Mouse (Mus musculus): ENCODE results near the gene Gm27179. TPM values are rescaled to one million over a fixed set of nuclear protein-coding genes. Genes with fewer than 3 reads are reported as not detected.
"Not testable (repeated sequence)": the region's sequence is repeated elsewhere in the genome, so short reads cannot be mapped to it uniquely, and the experiment has no call there.

Gm27179 gene
- 0.04 and 0.05 TPM in 2 replicates for polyA plus RNA-seq (2012; rRNA removed)

- not testable (repeated sequence) for H3K27me3 ChIP-seq (ENCODE audit: control insufficient read depth, insufficient read depth, low read length); DNase-seq (ENCODE audit: low read depth in 1 of 2, low spot score in 2 of 2); H3K4me1 ChIP-seq (ENCODE audit: control insufficient read depth, insufficient read depth, insufficient read length); H3K4me3 ChIP-seq (ENCODE audit: extremely low read depth, insufficient read depth, insufficient read length); H3K27ac ChIP-seq (ENCODE audit: insufficient read depth, low read length); H3K36me3 ChIP-seq (ENCODE audit: control insufficient read depth, insufficient read depth, low read length)
- no CpG with 5 or more reads among the region's 2 CpGs for WGBS
Measured at GRCm38 (mm10) chr14:69512449-69512848, at the start of gene Gm27179. TSS of gene Gm27179 (minus strand) at chr14:69512549.

GRCm38 (mm10) chr14:69557550-69557949 is 45.2 kb upstream of the Gm27179 start:
- H3K4me3 ChIP-seq (ENCODE audit: extremely low read depth, insufficient read depth, insufficient read length); H3K27me3 ChIP-seq (ENCODE audit: control insufficient read depth, insufficient read depth, low read length); DNase-seq (ENCODE audit: low read depth in 1 of 2, low spot score in 2 of 2); H3K36me3 ChIP-seq (ENCODE audit: control insufficient read depth, insufficient read depth, low read length); H3K4me1 ChIP-seq (ENCODE audit: control insufficient read depth, insufficient read depth, insufficient read length); H3K27ac ChIP-seq (ENCODE audit: insufficient read depth, low read length): not testable (repeated sequence)
- WGBS, result no CpG with 5 or more reads among the region's 14 CpGs

GRCm38 (mm10) chr14:69556820-69557219 is 44.5 kb upstream of the Gm27179 start:
- no CpG with 5 or more reads among the region's 8 CpGs for WGBS

GRCm38 (mm10) chr14:69555110-69555831 is 42.9 kb upstream of the Gm27179 start, which contains the start of gene Entpd4b:
TSS of gene Entpd4b (plus strand) at chr14:69555424.
- H3K4me3 ChIP-seq (ENCODE audit: extremely low read depth, insufficient read depth, insufficient read length); H3K27me3 ChIP-seq (ENCODE audit: control insufficient read depth, insufficient read depth, low read length); H3K36me3 ChIP-seq (ENCODE audit: control insufficient read depth, insufficient read depth, low read length); H3K4me1 ChIP-seq (ENCODE audit: control insufficient read depth, insufficient read depth, insufficient read length); DNase-seq (ENCODE audit: low read depth in 1 of 2, low spot score in 2 of 2); H3K27ac ChIP-seq (ENCODE audit: insufficient read depth, low read length): not testable (repeated sequence)
- no CpG with 5 or more reads among the region's 68 CpGs for WGBS

More at GRCm38 (mm10) chr14:69556820-69557219, 44.5 kb upstream of the Gm27179 start:
- not testable (repeated sequence) for H3K27me3 ChIP-seq (ENCODE audit: control insufficient read depth, insufficient read depth, low read length); H3K4me3 ChIP-seq (ENCODE audit: extremely low read depth, insufficient read depth, insufficient read length); H3K4me1 ChIP-seq (ENCODE audit: control insufficient read depth, insufficient read depth, insufficient read length); H3K27ac ChIP-seq (ENCODE audit: insufficient read depth, low read length); DNase-seq (ENCODE audit: low read depth in 1 of 2, low spot score in 2 of 2); H3K36me3 ChIP-seq (ENCODE audit: control insufficient read depth, insufficient read depth, low read length)

GRCm38 (mm10) chr14:69547310-69547709 is 35.0 kb upstream of the Gm27179 start:
- not testable (repeated sequence) for H3K27me3 ChIP-seq (ENCODE audit: control insufficient read depth, insufficient read depth, low read length); H3K36me3 ChIP-seq (ENCODE audit: control insufficient read depth, insufficient read depth, low read length); H3K4me3 ChIP-seq (ENCODE audit: extremely low read depth, insufficient read depth, insufficient read length); DNase-seq (ENCODE audit: low read depth in 1 of 2, low spot score in 2 of 2); H3K4me1 ChIP-seq (ENCODE audit: control insufficient read depth, insufficient read depth, insufficient read length); H3K27ac ChIP-seq (ENCODE audit: insufficient read depth, low read length)
- WGBS, result no CpG with 5 or more reads among the region's 4 CpGs

- DNase-seq (ENCODE audit: low read depth in 1 of 2, low spot score in 2 of 2); H3K27ac ChIP-seq (ENCODE audit: insufficient read depth, low read length); H3K36me3 ChIP-seq (ENCODE audit: control insufficient read depth, insufficient read depth, low read length); H3K27me3 ChIP-seq (ENCODE audit: control insufficient read depth, insufficient read depth, low read length); H3K4me1 ChIP-seq (ENCODE audit: control insufficient read depth, insufficient read depth, insufficient read length); H3K4me3 ChIP-seq (ENCODE audit: extremely low read depth, insufficient read depth, insufficient read length): not testable (repeated sequence)
- WGBS, result no CpG with 5 or more reads among the region's 2 CpGs
Measured at GRCm38 (mm10) chr14:69545052-69545451, 32.7 kb upstream of the Gm27179 start.

- not testable (repeated sequence) for H3K27me3 ChIP-seq (ENCODE audit: control insufficient read depth, insufficient read depth, low read length)
Measured at GRCm38 (mm10) chr14:69544033-69544432, 31.7 kb upstream of the Gm27179 start.

GRCm38 (mm10) chr14:69542695-69543094 is 30.3 kb upstream of the Gm27179 start:
- not testable (repeated sequence) for H3K4me1 ChIP-seq (ENCODE audit: control insufficient read depth, insufficient read depth, insufficient read length); H3K27ac ChIP-seq (ENCODE audit: insufficient read depth, low read length); H3K4me3 ChIP-seq (ENCODE audit: extremely low read depth, insufficient read depth, insufficient read length); DNase-seq (ENCODE audit: low read depth in 1 of 2, low spot score in 2 of 2); H3K27me3 ChIP-seq (ENCODE audit: control insufficient read depth, insufficient read depth, low read length); H3K36me3 ChIP-seq (ENCODE audit: control insufficient read depth, insufficient read depth, low read length)
- WGBS, result no CpG with 5 or more reads among the region's 7 CpGs

More at GRCm38 (mm10) chr14:69544033-69544432, 31.7 kb upstream of the Gm27179 start:
- not testable (repeated sequence) for DNase-seq (ENCODE audit: low read depth in 1 of 2, low spot score in 2 of 2); H3K36me3 ChIP-seq (ENCODE audit: control insufficient read depth, insufficient read depth, low read length); H3K4me3 ChIP-seq (ENCODE audit: extremely low read depth, insufficient read depth, insufficient read length); H3K4me1 ChIP-seq (ENCODE audit: control insufficient read depth, insufficient read depth, insufficient read length); H3K27ac ChIP-seq (ENCODE audit: insufficient read depth, low read length)
- WGBS, result no CpG with 5 or more reads among the region's 7 CpGs

GRCm38 (mm10) chr14:69540113-69540512 is 27.8 kb upstream of the Gm27179 start:
- not testable (repeated sequence) for H3K4me3 ChIP-seq (ENCODE audit: extremely low read depth, insufficient read depth, insufficient read length); H3K4me1 ChIP-seq (ENCODE audit: control insufficient read depth, insufficient read depth, insufficient read length); H3K27ac ChIP-seq (ENCODE audit: insufficient read depth, low read length); DNase-seq (ENCODE audit: low read depth in 1 of 2, low spot score in 2 of 2); H3K27me3 ChIP-seq (ENCODE audit: control insufficient read depth, insufficient read depth, low read length); H3K36me3 ChIP-seq (ENCODE audit: control insufficient read depth, insufficient read depth, low read length)
- WGBS, result no CpG with 5 or more reads among the region's 5 CpGs

- not testable (repeated sequence) for DNase-seq (ENCODE audit: low read depth in 1 of 2, low spot score in 2 of 2)
- WGBS, result no CpG with 5 or more reads among the region's 7 CpGs
Measured at GRCm38 (mm10) chr14:69536539-69536938, 24.2 kb upstream of the Gm27179 start.

GRCm38 (mm10) chr14:69526202-69526601 is 13.9 kb upstream of the Gm27179 start:
- WGBS, result no CpG with 5 or more reads among the region's 1 CpGs
- H3K27ac ChIP-seq (ENCODE audit: insufficient read depth, low read length); H3K4me1 ChIP-seq (ENCODE audit: control insufficient read depth, insufficient read depth, insufficient read length); DNase-seq (ENCODE audit: low read depth in 1 of 2, low spot score in 2 of 2); H3K4me3 ChIP-seq (ENCODE audit: extremely low read depth, insufficient read depth, insufficient read length); H3K27me3 ChIP-seq (ENCODE audit: control insufficient read depth, insufficient read depth, low read length); H3K36me3 ChIP-seq (ENCODE audit: control insufficient read depth, insufficient read depth, low read length): not testable (repeated sequence)

More at GRCm38 (mm10) chr14:69536539-69536938, 24.2 kb upstream of the Gm27179 start:
- not testable (repeated sequence) for H3K36me3 ChIP-seq (ENCODE audit: control insufficient read depth, insufficient read depth, low read length); H3K27me3 ChIP-seq (ENCODE audit: control insufficient read depth, insufficient read depth, low read length); H3K4me1 ChIP-seq (ENCODE audit: control insufficient read depth, insufficient read depth, insufficient read length); H3K4me3 ChIP-seq (ENCODE audit: extremely low read depth, insufficient read depth, insufficient read length); H3K27ac ChIP-seq (ENCODE audit: insufficient read depth, low read length)

Data from spleen, adult 2 months (tissue).